In the genomic region with DNA sequence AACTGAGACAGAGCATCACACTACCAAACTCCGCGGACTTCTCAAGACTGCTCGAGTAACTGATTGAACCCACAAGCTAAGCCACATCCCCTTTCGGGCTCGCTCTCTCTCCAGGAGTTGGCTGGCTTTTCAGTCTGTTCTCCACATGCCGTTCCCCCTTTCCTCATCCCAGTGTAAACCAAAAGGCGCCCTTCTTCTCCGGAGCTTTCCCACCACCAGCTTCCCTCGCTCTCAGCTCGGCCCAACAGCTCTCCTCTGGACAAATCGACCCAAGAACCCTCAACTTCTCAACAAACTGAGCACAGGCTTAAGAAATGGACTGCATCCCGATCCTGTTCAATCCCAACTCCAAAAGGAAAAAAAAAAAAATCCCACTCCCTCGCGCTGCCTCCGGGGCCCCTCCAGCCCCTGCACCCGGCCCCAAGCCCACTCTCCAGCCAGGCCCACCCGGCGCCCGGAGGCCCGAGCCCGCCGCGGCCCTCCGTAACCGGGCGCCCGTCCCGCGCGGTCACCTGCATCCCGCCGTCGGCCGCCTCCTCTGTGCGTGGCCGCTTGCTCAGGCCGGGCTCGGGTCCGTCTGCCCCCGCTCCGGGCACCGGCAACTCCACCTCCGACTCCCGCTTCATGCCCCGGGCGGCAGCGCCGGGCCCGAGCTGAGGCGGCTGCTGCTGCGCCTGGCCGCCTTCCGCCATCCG, we compare ENCODE assay signal across 8 mouse cellular contexts. TPM values are rescaled to one million over a fixed set of nuclear protein-coding genes. Genes with fewer than 3 reads are reported as not detected.
A peak's percentile ranks its signal among the peaks of the same experiment; 100 is the strongest.
DNase-seq lines count a peak whose midpoint lies in the region; ATAC-seq and TF ChIP-seq lines count a peak whose summit lies in the region.

No protein-coding gene starts in this region.

- H3K27me3 ChIP-seq in embryonic facial prominence, embryonic 15.5 days: no peaks in the 10 kb centered on the region
- no peaks in the 10 kb centered on the region for H3K27me3 ChIP-seq in heart, embryonic 13.5 days (replicated peaks)
- no peaks in the 10 kb centered on the region for H3K27me3 ChIP-seq in kidney, postnatal 0 days (ENCODE audit: insufficient read depth, low read length)

- ATAC-seq in embryonic facial prominence, embryonic 15.5 days (ENCODE audit: insufficient number of reproducible peaks, low FRiP score, low TSS enrichment, low read depth): peak; percentile 3; the same call in 1 of the 2 replicates
- ATAC-seq in heart, embryonic 13.5 days (ENCODE audit: extremely low read depth, insufficient number of reproducible peaks, low FRiP score, low TSS enrichment): peak; percentile 21; the same call in 1 of the 2 replicates
- no peak; the same call in 1 of the 2 replicates for ATAC-seq in kidney, postnatal 0 days (replicated peaks; ENCODE audit: low FRiP score, low read depth)
- no peak; the same call in 1 of the 2 replicates for ATAC-seq in megakaryocyte progenitor cell, adult 5-6 weeks (replicated peaks; ENCODE audit: poor library complexity)

- peak overlapping the region; percentile 100 for H3K27ac ChIP-seq in embryonic facial prominence, embryonic 15.5 days (replicated peaks)
- peak overlapping the region; percentile 98 for H3K27ac ChIP-seq in heart, embryonic 13.5 days (replicated peaks)
- H3K27ac ChIP-seq in kidney, postnatal 0 days: peak overlapping the region; percentile 98

- H3K4me3 ChIP-seq in embryonic facial prominence, embryonic 15.5 days (replicated peaks): peak overlapping the region; percentile 99
- peak overlapping the region; percentile 79 for H3K4me3 ChIP-seq in heart, embryonic 13.5 days
- H3K4me3 ChIP-seq in kidney, postnatal 0 days (replicated peaks; ENCODE audit: low read depth, low read length): peak overlapping the region; percentile 94
- H3K4me3 ChIP-seq in lung, adult 2 months (replicated peaks; ENCODE audit: extremely low read depth, low read depth, low read length): peak overlapping the region; percentile 71

- TF ChIP-seq CTCF in kidney, postnatal 0 days (IDR thresholded peaks at IDR 0.05; ENCODE audit: low read depth): no peak
- TF ChIP-seq CTCF in lung, adult 2 months (IDR thresholded peaks at IDR 0.05; ENCODE audit: insufficient read depth, low read length): no peak

- H3K4me2 ChIP-seq in embryonic facial prominence, embryonic 15.5 days (replicated peaks): peak overlapping the region; percentile 59
- H3K4me2 ChIP-seq in heart, embryonic 13.5 days: peak overlapping the region; percentile 95
- H3K4me2 ChIP-seq in kidney, postnatal 0 days (ENCODE audit: low read length): peak overlapping the region; percentile 61

- H3K9ac ChIP-seq in embryonic facial prominence, embryonic 15.5 days: peak overlapping the region; percentile 99
- H3K9ac ChIP-seq in heart, embryonic 13.5 days: peak overlapping the region; percentile 95
- peak overlapping the region; percentile 99 for H3K9ac ChIP-seq in kidney, postnatal 0 days (ENCODE audit: low read depth, low read length)

- no peaks in the 10 kb centered on the region for H3K9me3 ChIP-seq in embryonic facial prominence, embryonic 15.5 days (replicated peaks)
- no peaks in the 10 kb centered on the region for H3K9me3 ChIP-seq in heart, embryonic 13.5 days
- H3K9me3 ChIP-seq in kidney, postnatal 0 days (replicated peaks; ENCODE audit: low read length): no peaks in the 10 kb centered on the region

- WGBS in embryonic facial prominence, embryonic 15.5 days: under 1% methylated on average over 54 of the region's 54 CpGs
- WGBS in heart, embryonic 13.5 days: under 1% methylated on average over 50 of the region's 54 CpGs
- WGBS in kidney, postnatal 0 days: under 1% methylated on average over 54 of the region's 54 CpGs
- WGBS in lung, adult 2 months: under 1% methylated on average over 54 of the region's 54 CpGs

- H3K4me1 ChIP-seq in embryonic facial prominence, embryonic 15.5 days: peaks cover 47% of the 10 kb centered on the region
- H3K4me1 ChIP-seq in heart, embryonic 13.5 days: peaks cover 53% of the 10 kb centered on the region
- H3K4me1 ChIP-seq in kidney, postnatal 0 days (replicated peaks; ENCODE audit: insufficient read depth, low read length): peaks cover 6% of the 10 kb centered on the region
- H3K4me1 ChIP-seq in lung, adult 2 months (ENCODE audit: control insufficient read depth, insufficient read depth, low read length): peaks cover 16% of the 10 kb centered on the region

- DNase-seq in ES-CJ7 (ENCODE audit: low read depth, low spot score): peak; percentile 45
- peak; percentile 16 for DNase-seq in adrenal gland, postnatal 25 days
- peak; percentile 87 for DNase-seq in kidney, postnatal 0 days (ENCODE audit: low spot score)
- peak; percentile 52 for DNase-seq in lung, adult 2 months
- peak; percentile 51 for DNase-seq in retina, postnatal 1 day

- no peak for TF ChIP-seq POLR2A in lung, adult 2 months (IDR thresholded peaks at IDR 0.05; ENCODE audit: borderline replicate concordance, extremely low read depth, low read depth, low read length)

- H3K36me3 ChIP-seq in embryonic facial prominence, embryonic 15.5 days: no peaks in the 10 kb centered on the region
- H3K36me3 ChIP-seq in heart, embryonic 13.5 days: no peaks in the 10 kb centered on the region; the same call in 1 of the 2 replicates
- no peaks in the 10 kb centered on the region for H3K36me3 ChIP-seq in kidney, postnatal 0 days (ENCODE audit: insufficient read depth, low read length)

RNA-seq across cellular contexts. Expression of a gene that starts 0.8 kb away (rescaled TPM):
- total RNA-seq in adrenal gland, postnatal 25 days (2021): 56.5 and 68.7 TPM in 2 replicates
- polyA plus RNA-seq in embryonic facial prominence, embryonic 15.5 days (2015; fragmentation: Nextera tagmentation; extraction: Ambion mirVana): 69.4 and 73.2 TPM in 2 replicates
- polyA plus RNA-seq in heart, embryonic 13.5 days (2015; fragmentation: Nextera tagmentation; extraction: Ambion mirVana): 64.8 and 69.1 TPM in 2 replicates
- polyA plus RNA-seq in kidney, postnatal 0 days (2015; fragmentation: Nextera tagmentation; extraction: Ambion mirVana): 22.7 and 25.1 TPM in 2 replicates
- 65.0 and 72.0 TPM in 2 replicates for polyA plus RNA-seq in lung, adult 2 months (2012; rRNA removed)
- total RNA-seq in megakaryocyte progenitor cell, adult 5-6 weeks (2015): 0.22 and 0.32 TPM in 2 replicates
- total RNA-seq in megakaryocyte progenitor cell, adult 5-6 weeks (2017): 0.54 and 0.87 TPM in 2 replicates

Comparison
In these comparisons a context has a peak if more than half of its experiments do, and no peak if none do; other contexts are left out.
1. DNase-seq: peak in every context shown above with its lines; median percentile 87 in kidney, postnatal 0 days; 52 in lung, adult 2 months; 51 in retina, postnatal 1 day; 45 in ES-CJ7; 16 in adrenal gland, postnatal 25 days.
2. ATAC-seq: peak in embryonic facial prominence, embryonic 15.5 days (single experiment) and heart, embryonic 13.5 days (single experiment); none in kidney, postnatal 0 days (single experiment) and megakaryocyte progenitor cell, adult 5-6 weeks (single experiment).
3. Peak in every context shown above with its lines, with median percentiles within 50 percentile points of each other: H3K27ac ChIP-seq, H3K4me2 ChIP-seq, H3K4me3 ChIP-seq and H3K9ac ChIP-seq.